Mouse (Mus musculus) liver, postnatal 0 days (tissue): ENCODE results near the gene Rftn1. TPM values are rescaled to one million over a fixed set of nuclear protein-coding genes. Genes with fewer than 3 reads are reported as not detected.
A peak's percentile ranks its signal among the peaks of the same experiment; 100 is the strongest.

Experiments used
- ATAC-seq: fragments of 200-750 bp; cut with Nextera tagmentation; 2 replicates; pipeline ENCODE4 v1.8.0; 2017; ENCODE audit warnings: mild to moderate bottlenecking, moderate library complexity
- DNase-seq: peaks from one replicate; pipeline ENCODE4 v3.0.0-alpha.2; 2016
- H3K27ac ChIP-seq: fragments of 300-500 bp; sonication (generic); 2 replicates; pipeline ENCODE4 v1.5.1; 2014; ENCODE audit warnings: antibody characterized with exemption, moderate library complexity, mild to moderate bottlenecking, low read depth
- H3K27me3 ChIP-seq: fragments of 300-500 bp; sonication (generic); 2 replicates; pipeline ENCODE4 v1.6.1; 2014; ENCODE audit warnings: low read length, control low read depth, mixed read lengths; ENCODE audit not compliant: insufficient read depth
- H3K36me3 ChIP-seq: fragments of 300-500 bp; sonication (generic); replicated peaks from 2 replicates; pipeline ENCODE4 v1.6.1; 2014; ENCODE audit warnings: mild to moderate bottlenecking, control low read depth, low read length, moderate library complexity, mixed read lengths; ENCODE audit not compliant: insufficient read depth
- H3K4me1 ChIP-seq: fragments of 300-500 bp; sonication (generic); 2 replicates; pipeline ENCODE4 v1.6.1; 2014; ENCODE audit warnings: antibody characterized with exemption, mild to moderate bottlenecking, control low read depth; ENCODE audit not compliant: insufficient read depth
- H3K4me2 ChIP-seq: fragments of 300-500 bp; sonication (generic); 2 replicates; pipeline ENCODE4 v1.6.1; 2014; ENCODE audit warnings: low read depth, mild to moderate bottlenecking, low read length, moderate library complexity, mixed read lengths
- H3K4me3 ChIP-seq: fragments of 300-500 bp; sonication (generic); 2 replicates; pipeline ENCODE4 v1.5.1; 2014; ENCODE audit warnings: low read depth, low read length
- H3K9ac ChIP-seq: fragments of 300-500 bp; sonication (generic); replicated peaks from 2 replicates; pipeline ENCODE4 v1.6.1; 2014; ENCODE audit warnings: mild to moderate bottlenecking, moderate library complexity
- H3K9me3 ChIP-seq: fragments of 300-500 bp; sonication (generic); 2 replicates; pipeline ENCODE4 v1.6.1; 2016; ENCODE audit warnings: mild to moderate bottlenecking, control low read depth, low read length, mixed read lengths
- CTCF ChIP-seq: sonication (generic); IDR thresholded peaks from 2 replicates; pipeline ENCODE4 v1.5.1; 2016; ENCODE audit warnings: antibody characterized with exemption, low read depth
- EP300 ChIP-seq: IDR thresholded peaks from 2 replicates; pipeline ENCODE4 v1.6.1; 2016; ENCODE audit warnings: antibody characterized with exemption, low read depth, mild to moderate bottlenecking
- WGBS: fragments of 180-500 bp; shearing (Covaris S2); extraction: QIAGEN DNeasy Blood & Tissue Kit; methylation state at CpG from one replicate; pipeline ENCODE4 v1.1.7; 2014; ENCODE audit not compliant: insufficient replicate concordance; 5-methylcytosine and 5-hydroxymethylcytosine counted together
- polyA plus RNA-seq: library from polyadenylated mRNA; unstranded; fragments of >200 nt; fragmentation: Nextera tagmentation; extraction: Ambion mirVana; gene quantifications from 2 replicates; pipeline ENCODE4 v1.2.1, GENCODE M21; 2015

Rftn1 gene
- polyA plus RNA-seq, 1 experiment from 2014 or later: 6.0 TPM

- TF ChIP-seq EP300: no peak
- TF ChIP-seq CTCF: no peak
- WGBS: 80% methylated on average over 5 of the region's 5 CpGs
Measured at GRCm38 (mm10) chr17:50233956-50234355, 43.5 kb upstream of the Rftn1 start.

GRCm38 (mm10) chr17:50232821-50233220, 42.3 kb upstream of the Rftn1 start:
- H3K4me3 ChIP-seq: no peak overlapping the region
- no peaks in the 10 kb centered on the region for H3K9me3 ChIP-seq
- H3K9ac ChIP-seq: no peak overlapping the region
- no peak overlapping the region for H3K27ac ChIP-seq
- H3K4me1 ChIP-seq: no peaks in the 10 kb centered on the region
- no peaks in the 10 kb centered on the region for H3K27me3 ChIP-seq
- no peak overlapping the region for H3K4me2 ChIP-seq
- ATAC-seq (no peak), DNase-seq (no peak)
- 86% methylated on average over 11 of the region's 11 CpGs for WGBS
- TF ChIP-seq EP300 (no peak), CTCF (no peak)
- H3K36me3 ChIP-seq: no peaks in the 10 kb centered on the region

More at GRCm38 (mm10) chr17:50233956-50234355, 43.5 kb upstream of the Rftn1 start:
- no peak overlapping the region for H3K4me2 ChIP-seq
- no peak overlapping the region for H3K9ac ChIP-seq
- no peaks in the 10 kb centered on the region for H3K36me3 ChIP-seq
- H3K4me1 ChIP-seq: no peaks in the 10 kb centered on the region
- ATAC-seq (no peak), DNase-seq (peak; percentile 9)
- H3K27ac ChIP-seq: no peak overlapping the region
- no peaks in the 10 kb centered on the region for H3K9me3 ChIP-seq
- H3K27me3 ChIP-seq: no peaks in the 10 kb centered on the region
- H3K4me3 ChIP-seq: no peak overlapping the region

- ATAC-seq: no peak
- 84% methylated on average over 8 of the region's 8 CpGs for WGBS
- no peak for DNase-seq
Measured at GRCm38 (mm10) chr17:50231206-50231605, 40.7 kb upstream of the Rftn1 start.

GRCm38 (mm10) chr17:50229534-50229933, 39.1 kb upstream of the Rftn1 start:
- TF ChIP-seq CTCF (no peak), EP300 (no peak)
- WGBS: 57% methylated on average over 4 of the region's 4 CpGs
- Histone ChIP-seq H3K4me3 (no peak overlapping the region), H3K9ac (no peak overlapping the region), H3K27me3 (no peaks in the 10 kb centered on the region), H3K27ac (no peak overlapping the region), H3K36me3 (no peaks in the 10 kb centered on the region), H3K4me2 (no peak overlapping the region), H3K4me1 (no peaks in the 10 kb centered on the region), H3K9me3 (no peaks in the 10 kb centered on the region)
- no peak for ATAC-seq
- no peak for DNase-seq

More at GRCm38 (mm10) chr17:50231206-50231605, 40.7 kb upstream of the Rftn1 start:
- H3K36me3 ChIP-seq: no peaks in the 10 kb centered on the region
- H3K4me2 ChIP-seq: no peak overlapping the region
- TF ChIP-seq EP300: no peak
- no peak for TF ChIP-seq CTCF
- no peaks in the 10 kb centered on the region for H3K27me3 ChIP-seq
- no peaks in the 10 kb centered on the region for H3K4me1 ChIP-seq
- H3K9me3 ChIP-seq: no peaks in the 10 kb centered on the region
- H3K9ac ChIP-seq: no peak overlapping the region
- H3K27ac ChIP-seq: no peak overlapping the region
- no peak overlapping the region for H3K4me3 ChIP-seq

- TF ChIP-seq CTCF (no peak), EP300 (no peak)
- ATAC-seq (no peak), DNase-seq (no peak)
- Histone ChIP-seq H3K4me3 (no peak overlapping the region), H3K36me3 (no peaks in the 10 kb centered on the region), H3K4me2 (no peak overlapping the region), H3K4me1 (no peaks in the 10 kb centered on the region), H3K9ac (no peak overlapping the region), H3K27me3 (no peaks in the 10 kb centered on the region), H3K27ac (no peak overlapping the region), H3K9me3 (no peaks in the 10 kb centered on the region)
- WGBS: 59% methylated on average over 7 of the region's 7 CpGs
Measured at GRCm38 (mm10) chr17:50227366-50227765, 36.9 kb upstream of the Rftn1 start.

- no peak overlapping the region for H3K4me3 ChIP-seq
- H3K27me3 ChIP-seq: no peaks in the 10 kb centered on the region
- no peaks in the 10 kb centered on the region for H3K4me1 ChIP-seq
- ATAC-seq: no peak
- no peak for DNase-seq
- H3K36me3 ChIP-seq: no peaks in the 10 kb centered on the region
- no peaks in the 10 kb centered on the region for H3K9me3 ChIP-seq
- H3K27ac ChIP-seq: no peak overlapping the region
- WGBS: 67% methylated on average over 5 of the region's 5 CpGs
- TF ChIP-seq EP300 (no peak), CTCF (no peak)
- H3K9ac ChIP-seq: no peak overlapping the region
- H3K4me2 ChIP-seq: no peak overlapping the region
Measured at GRCm38 (mm10) chr17:50224718-50225117, 34.2 kb upstream of the Rftn1 start.

- Histone ChIP-seq H3K27me3 (no peaks in the 10 kb centered on the region), H3K9me3 (no peaks in the 10 kb centered on the region), H3K36me3 (no peaks in the 10 kb centered on the region), H3K27ac (no peak overlapping the region), H3K4me1 (no peaks in the 10 kb centered on the region), H3K9ac (no peak overlapping the region), H3K4me2 (no peak overlapping the region), H3K4me3 (no peak overlapping the region)
- DNase-seq (no peak), ATAC-seq (no peak)
- 50% methylated on average over 4 of the region's 4 CpGs for WGBS
- TF ChIP-seq EP300: no peak
- TF ChIP-seq CTCF: no peak
Measured at GRCm38 (mm10) chr17:50217978-50218377, 27.5 kb upstream of the Rftn1 start.
